Mouse (Mus musculus) gastrocnemius, adult 8-10 months (tissue): ENCODE measurements around the gene Ift46. TPM values are rescaled to one million over a fixed set of nuclear protein-coding genes. Genes with fewer than 3 reads are reported as not detected.
A peak's percentile ranks its signal among the peaks of the same experiment; 100 is the strongest.

Experiments used
- DNase-seq, 2 experiments: peaks; one replicate each; pipeline ENCODE4 v3.0.0; 2022; ENCODE audit warnings: low spot score in 2 of 2
- total RNA-seq, 4 experiments: library from RNA; stranded (reverse); gene quantifications; 2 replicates each; pipeline ENCODE4 v1.2.4; 2022

Gene Ift46
- 10 to 100 TPM; 18.0 to 33.4 (median 22.4) TPM for total RNA-seq

- DNase-seq = peak; percentile 66 to 77
Observed at GRCm38 (mm10) chr9:44767101-44768028, at the start of gene Ift46, which contains the start of gene Arcn1. Gene Ift46 (plus strand): TSS chr9:44767908. Gene Arcn1 (minus strand): TSS chr9:44767845.

- DNase-seq = no peak
Observed at GRCm38 (mm10) chr9:44718937-44719631, 48.6 kb upstream of the Ift46 start.

GRCm38 (mm10) chr9:44719632-44720357 lies 47.9 kb upstream of the Ift46 start:
- DNase-seq = no peak

GRCm38 (mm10) chr9:44720358-44721153 lies 47.2 kb upstream of the Ift46 start:
- DNase-seq = no peak

- peak; percentile 88 for DNase-seq
Observed at GRCm38 (mm10) chr9:44721154-44721876, 46.4 kb upstream of the Ift46 start.

- DNase-seq = no peak
Observed at GRCm38 (mm10) chr9:44721877-44722186, 45.9 kb upstream of the Ift46 start.

GRCm38 (mm10) chr9:44722575-44722974 lies 45.1 kb upstream of the Ift46 start:
- no peak for DNase-seq

- DNase-seq = no peak
Observed at GRCm38 (mm10) chr9:44723008-44723407, 44.7 kb upstream of the Ift46 start.

- DNase-seq = no peak
Observed at GRCm38 (mm10) chr9:44723521-44724041, 44.1 kb upstream of the Ift46 start.

- peak in 1 of 2 experiments; percentile 64 for DNase-seq
Observed at GRCm38 (mm10) chr9:44724223-44724622, 43.5 kb upstream of the Ift46 start.

- DNase-seq = no peak
Observed at GRCm38 (mm10) chr9:44724665-44725064, 43.0 kb upstream of the Ift46 start.

GRCm38 (mm10) chr9:44726431-44727146 lies 41.1 kb upstream of the Ift46 start:
- DNase-seq = no peak

GRCm38 (mm10) chr9:44727441-44727840 lies 40.3 kb upstream of the Ift46 start:
- DNase-seq = no peak

GRCm38 (mm10) chr9:44732130-44732549 lies 35.6 kb upstream of the Ift46 start:
- no peak for DNase-seq

GRCm38 (mm10) chr9:44732921-44733530 lies 34.7 kb upstream of the Ift46 start:
- no peak for DNase-seq

GRCm38 (mm10) chr9:44733671-44734523 lies 33.8 kb upstream of the Ift46 start:
- DNase-seq = peak; percentile 74 to 81

GRCm38 (mm10) chr9:44734524-44735494 lies 32.9 kb upstream of the Ift46 start, which contains the start of gene Phldb1:
Gene Phldb1 (minus strand): TSS chr9:44735198.
- DNase-seq = peak; percentile 68 to 72
